Mouse (Mus musculus): ENCODE results near the gene Atraid. TPM values are rescaled to one million over a fixed set of nuclear protein-coding genes. Genes with fewer than 3 reads are reported as not detected.
A peak's percentile ranks its signal among the peaks of the same experiment; 100 is the strongest.

Atraid gene
- polyA plus RNA-seq, 1 experiment, result 110 TPM

GRCm38 (mm10) chr5:31080059-31080794 lies 32.1 kb downstream of the Atraid start:
- H3K4me3 ChIP-seq (ENCODE audit: insufficient read depth, low read length), result no peak overlapping the region
- no peak overlapping the region for H3K27ac ChIP-seq (ENCODE audit: insufficient read depth, low read length)
- TF ChIP-seq POLR2A (IDR thresholded peaks at IDR 0.05; ENCODE audit: low read depth, low read length) (no peak), CTCF (IDR thresholded peaks at IDR 0.05; ENCODE audit: borderline replicate concordance, insufficient read depth, low read length) (no peak)
- H3K4me1 ChIP-seq (ENCODE audit: control insufficient read depth, insufficient read depth, low read length), result no peaks in the 10 kb centered on the region

GRCm38 (mm10) chr5:31080795-31081164 lies 32.7 kb downstream of the Atraid start:
- H3K4me1 ChIP-seq (ENCODE audit: control insufficient read depth, insufficient read depth, low read length), result no peaks in the 10 kb centered on the region
- H3K27ac ChIP-seq (ENCODE audit: insufficient read depth, low read length), result no peak overlapping the region
- H3K4me3 ChIP-seq (ENCODE audit: insufficient read depth, low read length), result no peak overlapping the region
- TF ChIP-seq POLR2A (IDR thresholded peaks at IDR 0.05; ENCODE audit: low read depth, low read length) (no peak), CTCF (IDR thresholded peaks at IDR 0.05; ENCODE audit: borderline replicate concordance, insufficient read depth, low read length) (no peak)

DNA sequence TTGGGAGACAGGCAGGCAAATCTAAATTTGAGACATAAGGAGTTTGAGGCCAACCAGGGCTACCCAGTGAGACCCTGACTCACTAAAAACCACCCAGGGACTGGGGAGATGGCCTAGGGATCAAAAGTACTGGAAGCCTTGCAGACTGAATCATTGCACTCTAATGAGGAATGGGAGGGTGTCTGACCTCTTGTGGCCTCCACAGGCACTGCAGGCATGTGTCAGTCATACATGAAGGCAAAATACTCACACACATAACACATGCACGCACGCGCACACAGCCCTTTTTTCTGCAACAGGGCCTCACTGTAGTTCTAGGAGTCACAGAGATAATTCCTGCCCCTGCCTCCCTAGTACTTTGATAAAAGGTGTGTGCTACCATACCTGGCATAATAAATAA lies 33.3 kb downstream of the Atraid start:
- TF ChIP-seq POLR2A (IDR thresholded peaks at IDR 0.05; ENCODE audit: low read depth, low read length) (no peak), CTCF (IDR thresholded peaks at IDR 0.05; ENCODE audit: borderline replicate concordance, insufficient read depth, low read length) (peak; percentile 80; the same call in 1 of the 2 replicates)
- Histone ChIP-seq H3K4me1 (ENCODE audit: control insufficient read depth, insufficient read depth, low read length) (peaks cover 4% of the 10 kb centered on the region), H3K4me3 (ENCODE audit: insufficient read depth, low read length) (no peak overlapping the region), H3K27ac (ENCODE audit: insufficient read depth, low read length) (no peak overlapping the region)

DNA sequence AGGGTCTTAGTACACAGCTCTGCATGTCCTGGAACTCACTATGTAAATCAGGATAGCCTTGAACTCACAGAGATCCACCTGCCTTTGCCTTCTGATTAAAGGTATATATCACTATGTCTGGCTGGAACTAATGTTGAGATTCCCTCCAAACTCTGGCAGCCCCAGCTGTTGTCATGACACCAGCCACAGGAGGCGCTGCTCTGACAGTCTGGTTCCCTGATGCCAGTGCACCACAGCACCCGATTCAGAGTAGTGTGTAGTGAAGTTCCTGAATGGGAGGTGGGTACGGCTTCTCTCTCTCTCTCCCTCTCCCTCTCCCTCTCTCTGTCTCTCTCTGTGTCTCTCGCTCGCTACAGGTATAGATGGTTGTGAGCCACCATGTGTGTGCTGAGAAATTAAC lies 34.2 kb downstream of the Atraid start:
- Histone ChIP-seq H3K4me1 (ENCODE audit: control insufficient read depth, insufficient read depth, low read length) (peaks cover 11% of the 10 kb centered on the region), H3K27ac (ENCODE audit: insufficient read depth, low read length) (no peak overlapping the region), H3K4me3 (ENCODE audit: insufficient read depth, low read length) (no peak overlapping the region)
- TF ChIP-seq CTCF (IDR thresholded peaks at IDR 0.05; ENCODE audit: borderline replicate concordance, insufficient read depth, low read length), result peak; percentile 70; the same call in 1 of the 2 replicates
- TF ChIP-seq POLR2A (IDR thresholded peaks at IDR 0.05; ENCODE audit: low read depth, low read length), result no peak

GRCm38 (mm10) chr5:31082935-31083625 lies 35.0 kb downstream of the Atraid start:
- Histone ChIP-seq H3K27ac (ENCODE audit: insufficient read depth, low read length) (no peak overlapping the region), H3K4me1 (ENCODE audit: control insufficient read depth, insufficient read depth, low read length) (peaks cover 12% of the 10 kb centered on the region), H3K4me3 (ENCODE audit: insufficient read depth, low read length) (no peak overlapping the region)
- TF ChIP-seq CTCF (IDR thresholded peaks at IDR 0.05; ENCODE audit: borderline replicate concordance, insufficient read depth, low read length) (no peak), POLR2A (IDR thresholded peaks at IDR 0.05; ENCODE audit: low read depth, low read length) (no peak)

DNA sequence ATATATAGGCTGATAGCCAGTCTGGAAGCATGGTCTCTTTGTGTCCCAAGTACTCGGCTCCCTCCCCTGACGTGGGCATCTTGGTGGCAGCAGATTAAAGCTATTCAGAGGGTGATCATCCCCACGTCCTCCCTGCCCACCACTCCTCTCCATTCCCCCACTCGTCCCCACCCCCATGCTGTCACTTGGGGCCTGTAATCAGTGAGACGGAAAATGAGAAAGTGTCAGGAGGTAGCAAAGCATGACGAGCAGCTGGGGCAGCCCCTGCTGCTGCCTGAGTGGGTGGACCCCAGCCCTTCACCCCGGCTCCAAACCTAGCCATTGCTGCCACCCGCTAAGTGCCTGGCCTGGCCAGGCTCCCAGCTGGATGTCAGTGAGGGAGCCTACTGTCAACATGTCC lies 35.8 kb downstream of the Atraid start:
- Histone ChIP-seq H3K4me3 (ENCODE audit: insufficient read depth, low read length) (no peak overlapping the region), H3K27ac (ENCODE audit: insufficient read depth, low read length) (no peak overlapping the region), H3K4me1 (ENCODE audit: control insufficient read depth, insufficient read depth, low read length) (peaks cover 12% of the 10 kb centered on the region)
- TF ChIP-seq CTCF (IDR thresholded peaks at IDR 0.05; ENCODE audit: borderline replicate concordance, insufficient read depth, low read length) (no peak), POLR2A (IDR thresholded peaks at IDR 0.05; ENCODE audit: low read depth, low read length) (no peak)

- Histone ChIP-seq H3K27ac (ENCODE audit: insufficient read depth, low read length) (no peak overlapping the region), H3K4me3 (ENCODE audit: insufficient read depth, low read length) (no peak overlapping the region), H3K4me1 (ENCODE audit: control insufficient read depth, insufficient read depth, low read length) (peaks cover 12% of the 10 kb centered on the region)
- TF ChIP-seq CTCF (IDR thresholded peaks at IDR 0.05; ENCODE audit: borderline replicate concordance, insufficient read depth, low read length), result no peak
- no peak for TF ChIP-seq POLR2A (IDR thresholded peaks at IDR 0.05; ENCODE audit: low read depth, low read length)
These were observed 38.5 kb downstream of the Atraid start for GRCm38 (mm10) chr5:31086606-31087005.

DNA sequence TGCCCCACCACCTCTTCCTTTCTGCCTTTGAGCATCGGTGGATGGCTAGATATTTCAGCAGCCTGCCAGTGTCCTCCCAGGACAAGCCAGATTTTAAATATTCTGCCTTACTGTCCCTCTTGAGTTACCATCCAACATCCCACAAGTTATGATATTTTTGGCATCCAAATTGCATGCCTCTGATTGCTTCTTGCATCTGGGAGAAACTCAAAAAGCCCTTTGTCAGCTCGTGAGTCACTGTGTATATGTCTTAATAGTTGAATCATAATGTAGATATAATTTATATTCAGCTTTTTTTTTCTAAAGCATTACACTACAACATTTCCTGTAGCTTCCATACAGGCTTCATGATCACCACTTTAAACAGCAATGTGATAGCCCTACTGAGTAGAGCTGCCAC lies 39.0 kb downstream of the Atraid start:
- TF ChIP-seq POLR2A (IDR thresholded peaks at IDR 0.05; ENCODE audit: low read depth, low read length), result no peak
- Histone ChIP-seq H3K4me3 (ENCODE audit: insufficient read depth, low read length) (no peak overlapping the region), H3K27ac (ENCODE audit: insufficient read depth, low read length) (no peak overlapping the region), H3K4me1 (ENCODE audit: control insufficient read depth, insufficient read depth, low read length) (peaks cover 12% of the 10 kb centered on the region)

DNA sequence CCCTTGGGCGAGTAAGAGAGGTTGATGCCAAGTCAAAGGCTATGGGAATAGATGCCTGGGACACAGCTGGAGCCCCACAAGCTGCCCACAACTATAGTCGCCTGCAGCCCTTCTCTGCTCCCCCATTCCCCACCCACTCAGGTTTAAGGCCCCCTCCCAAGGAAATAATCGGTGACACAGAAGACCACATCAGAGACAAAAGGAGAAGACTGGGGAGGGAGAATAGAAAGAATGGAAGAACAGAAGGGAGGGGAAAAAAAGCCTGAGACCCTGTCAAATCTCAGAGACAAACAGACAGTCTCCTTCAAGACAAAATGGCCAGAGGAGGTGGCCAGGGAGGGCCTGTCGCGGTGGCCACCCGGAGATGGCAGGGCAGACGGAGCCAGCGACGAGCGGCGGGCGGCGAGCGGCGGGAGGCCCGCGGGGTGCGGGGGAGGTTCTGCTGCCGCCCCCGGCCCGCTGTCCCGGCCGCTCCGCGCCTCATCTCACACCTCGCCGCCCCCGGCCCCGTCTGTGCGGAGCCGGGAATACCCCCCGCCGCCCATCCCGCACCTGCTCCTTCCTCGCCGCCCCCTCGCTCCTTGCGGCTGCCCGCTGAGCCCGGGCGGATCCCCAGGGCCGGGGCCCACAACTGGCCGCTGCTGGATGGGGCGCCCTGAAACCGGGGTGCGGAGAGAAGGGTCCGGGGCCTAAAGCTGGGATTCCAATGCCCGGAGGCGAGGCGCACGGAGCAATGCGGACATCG lies 44.3 kb downstream of the Atraid start:
- Histone ChIP-seq H3K4me3 (ENCODE audit: insufficient read depth, low read length) (no peak overlapping the region), H3K27ac (ENCODE audit: insufficient read depth, low read length) (no peak overlapping the region), H3K4me1 (ENCODE audit: control insufficient read depth, insufficient read depth, low read length) (0 out of 2 replicates have a peak, but pooled peaks cover under 1% of the 10 kb centered on the region)
- TF ChIP-seq CTCF (IDR thresholded peaks at IDR 0.05; ENCODE audit: borderline replicate concordance, insufficient read depth, low read length) (no peak), POLR2A (IDR thresholded peaks at IDR 0.05; ENCODE audit: low read depth, low read length) (no peak)

Data from embryonic fibroblast, embryonic 13.5 days (primary cell).